Mouse (Mus musculus): ENCODE measurements around the gene Tmcc3. TPM values are rescaled to one million over a fixed set of nuclear protein-coding genes. Genes with fewer than 3 reads are reported as not detected.

Tmcc3 gene
- polyA plus RNA-seq, 1 experiment from 2014 or later = 17.5 TPM

DNA sequence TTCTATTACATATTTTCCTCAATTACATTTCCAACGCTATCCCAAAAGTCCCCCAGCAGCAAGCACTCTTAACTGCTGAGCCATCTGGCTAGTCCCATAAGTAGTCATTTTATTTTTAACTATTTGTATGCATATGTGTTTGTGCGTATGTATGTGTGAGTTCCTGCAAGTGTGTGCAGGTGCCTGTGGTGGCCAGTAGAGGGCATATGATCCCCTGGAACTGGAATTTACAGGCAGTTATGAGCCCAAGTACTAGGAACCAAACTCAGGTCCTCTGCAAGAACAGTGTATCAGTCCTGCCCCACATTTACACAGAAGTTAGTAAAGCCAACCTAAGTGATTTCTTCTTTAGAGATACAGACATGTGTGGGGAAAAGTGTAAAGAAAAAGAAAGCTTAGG lies 68.3 kb downstream of the Tmcc3 start:
- Histone ChIP-seq H3K9me3 (no peaks in the 10 kb centered on the region), H3K9ac (no peak overlapping the region), H3K4me3 (no peak overlapping the region), H3K27ac (no peak overlapping the region), H3K36me3 (no peaks in the 10 kb centered on the region), H3K27me3 (0 out of 2 replicates have a peak, but pooled peaks cover 4% of the 10 kb centered on the region), H3K4me2 (no peak overlapping the region), H3K4me1 (peaks cover 3% of the 10 kb centered on the region; the same call in 1 of the 2 replicates)
- no peak for ATAC-seq (ENCODE audit: insufficient number of reproducible peaks, low FRiP score, low TSS enrichment, low read depth)
- whole genome bisulfite sequencing = 85% methylated on average over 2 of the region's 2 CpGs

DNA sequence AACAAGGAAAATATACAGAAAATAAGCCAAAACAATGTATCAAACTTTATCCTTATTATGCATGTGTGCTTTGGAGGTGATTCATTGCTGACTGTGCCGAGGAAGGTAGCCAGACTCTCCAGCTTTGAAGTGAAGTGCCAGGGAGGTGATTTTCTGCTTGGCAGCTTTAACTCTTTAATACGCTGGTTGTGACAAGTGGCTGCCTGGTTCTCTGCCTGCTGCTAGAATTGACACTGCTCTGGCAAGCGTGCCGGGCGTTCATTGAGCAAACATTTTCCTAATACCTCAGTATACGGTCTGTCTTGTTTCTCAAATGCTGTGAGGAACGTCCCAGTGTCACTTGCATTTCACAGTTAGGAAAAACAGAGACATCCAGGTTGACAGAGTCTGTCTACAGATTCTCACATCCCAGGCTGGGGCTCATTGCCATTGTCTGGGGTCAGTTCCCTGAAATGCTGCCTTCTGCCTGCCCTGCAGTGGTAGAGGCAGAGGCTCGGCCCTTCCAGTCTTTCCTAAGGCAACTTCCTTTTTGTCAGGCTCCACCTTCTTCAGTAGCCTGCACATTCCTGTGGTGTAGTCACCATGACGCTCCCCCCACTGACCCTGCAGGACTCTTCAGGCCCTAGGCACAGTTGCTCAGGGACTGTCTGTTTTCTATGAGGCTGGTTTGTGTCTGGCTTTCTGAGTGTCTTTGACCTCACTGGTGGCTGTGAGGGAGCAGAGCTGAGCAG lies 69.1 kb downstream of the Tmcc3 start:
- no peak overlapping the region for H3K27ac ChIP-seq

DNA sequence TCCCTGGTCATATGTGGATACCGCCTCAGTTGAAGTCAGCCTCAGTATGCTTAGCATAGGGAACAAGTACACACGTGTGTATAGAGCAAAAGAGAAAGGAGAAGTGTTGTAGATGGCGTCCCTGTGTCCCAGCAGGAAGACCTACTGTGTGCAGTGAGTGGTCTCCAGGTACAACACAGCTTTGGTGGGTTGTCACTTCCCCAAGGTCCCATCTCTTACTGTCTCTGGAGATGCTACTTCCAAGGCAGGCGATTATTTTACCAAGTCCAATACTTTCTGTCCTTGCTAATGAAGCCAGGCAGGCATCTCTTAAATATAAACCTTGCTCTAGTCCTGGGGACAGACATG lies 69.6 kb downstream of the Tmcc3 start:
- Histone ChIP-seq H3K4me3 (no peak overlapping the region), H3K4me1 (peaks cover 3% of the 10 kb centered on the region; the same call in 1 of the 2 replicates), H3K4me2 (no peak overlapping the region), H3K36me3 (no peaks in the 10 kb centered on the region), H3K9me3 (peaks cover 2% of the 10 kb centered on the region; the same call in 1 of the 2 replicates), H3K27ac (no peak overlapping the region), H3K27me3 (0 out of 2 replicates have a peak, but pooled peaks cover 4% of the 10 kb centered on the region), H3K9ac (no peak overlapping the region)
- 85% methylated on average over 4 of the region's 4 CpGs for WGBS
- no peak for ATAC-seq (ENCODE audit: insufficient number of reproducible peaks, low FRiP score, low TSS enrichment, low read depth)

More for the DNA sequence above, 69.1 kb downstream of the Tmcc3 start:
- no peak for ATAC-seq (ENCODE audit: insufficient number of reproducible peaks, low FRiP score, low TSS enrichment, low read depth)
- Histone ChIP-seq H3K4me3 (no peak overlapping the region), H3K36me3 (no peaks in the 10 kb centered on the region), H3K9me3 (peaks cover 2% of the 10 kb centered on the region; the same call in 1 of the 2 replicates), H3K27me3 (0 out of 2 replicates have a peak, but pooled peaks cover 4% of the 10 kb centered on the region), H3K9ac (no peak overlapping the region), H3K4me2 (no peak overlapping the region), H3K4me1 (peaks cover 3% of the 10 kb centered on the region; the same call in 1 of the 2 replicates)
- 71% methylated on average over 9 of the region's 9 CpGs for WGBS

DNA sequence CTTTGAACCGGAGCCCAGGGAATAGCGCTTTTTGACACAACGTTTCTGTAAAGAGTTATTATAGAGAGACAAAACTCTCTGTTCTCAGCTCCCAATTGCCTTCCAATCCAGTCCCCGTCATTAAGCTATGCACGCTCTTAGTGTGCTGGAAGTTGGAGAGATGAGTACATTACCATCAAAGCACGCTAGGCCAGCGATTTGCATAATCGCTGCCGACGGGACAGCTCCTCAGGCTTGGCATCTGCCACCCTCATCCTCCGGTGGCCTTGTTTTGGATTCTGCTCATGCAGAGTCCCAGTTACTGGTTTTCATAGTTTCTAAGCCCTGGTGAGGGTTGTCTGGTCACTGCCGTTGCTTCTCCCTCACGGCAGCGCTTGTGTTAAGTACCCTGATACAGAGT lies 70.9 kb downstream of the Tmcc3 start:
- Histone ChIP-seq H3K4me2 (no peak overlapping the region), H3K36me3 (no peaks in the 10 kb centered on the region), H3K4me3 (no peak overlapping the region), H3K27ac (no peak overlapping the region), H3K27me3 (0 out of 2 replicates have a peak, but pooled peaks cover 4% of the 10 kb centered on the region), H3K4me1 (peaks cover 3% of the 10 kb centered on the region; the same call in 1 of the 2 replicates), H3K9ac (no peak overlapping the region), H3K9me3 (peaks cover 2% of the 10 kb centered on the region; the same call in 1 of the 2 replicates)
- ATAC-seq (ENCODE audit: insufficient number of reproducible peaks, low FRiP score, low TSS enrichment, low read depth) = no peak
- 89% methylated on average over 14 of the region's 14 CpGs for WGBS

DNA sequence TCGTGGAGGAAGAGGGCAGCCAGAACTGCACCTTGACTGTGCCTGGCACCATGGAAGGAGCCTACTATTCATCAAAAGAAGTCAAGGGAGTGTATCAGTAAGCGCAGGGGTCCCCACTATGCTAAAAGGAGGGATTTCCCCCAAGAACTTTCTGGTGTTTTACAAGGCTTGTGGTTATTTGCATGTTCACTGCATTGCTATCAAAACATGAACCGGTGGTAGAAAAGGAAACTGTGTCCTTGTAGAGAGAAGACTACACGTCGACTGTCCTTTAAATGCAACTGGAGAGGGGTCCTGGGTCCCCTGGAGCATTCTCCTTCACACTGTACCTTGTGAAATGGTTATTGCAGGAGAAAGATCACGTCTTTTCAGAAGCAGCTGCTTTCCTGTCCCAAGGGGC lies 71.8 kb downstream of the Tmcc3 start:
- ATAC-seq (ENCODE audit: insufficient number of reproducible peaks, low FRiP score, low TSS enrichment, low read depth) = no peak
- WGBS = 78% methylated on average over 6 of the region's 6 CpGs

DNA sequence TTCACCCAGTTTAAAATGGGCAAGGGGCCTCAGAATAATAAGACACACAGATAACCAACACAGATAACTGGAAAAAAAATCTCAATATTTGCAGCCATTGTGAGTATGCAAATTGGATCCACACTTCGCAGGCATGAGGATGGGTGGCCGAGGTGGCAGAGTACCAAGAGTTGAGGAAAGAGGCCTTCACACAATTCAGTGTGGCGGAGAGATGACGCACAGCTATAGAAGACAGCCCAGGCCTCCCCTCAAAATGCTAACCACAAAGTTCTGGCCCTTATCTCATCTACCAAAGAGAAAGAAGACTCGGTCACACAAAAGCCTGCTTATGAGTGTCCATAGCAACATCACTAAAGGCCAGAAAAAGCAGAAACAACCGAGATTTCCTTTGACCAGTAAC lies 77.5 kb downstream of the Tmcc3 start:
- 86% methylated on average over 6 of the region's 6 CpGs for WGBS
- Histone ChIP-seq H3K9me3 (peaks cover 2% of the 10 kb centered on the region; the same call in 1 of the 2 replicates), H3K27me3 (no peaks in the 10 kb centered on the region), H3K4me1 (no peaks in the 10 kb centered on the region), H3K27ac (no peak overlapping the region), H3K4me2 (no peak overlapping the region), H3K4me3 (no peak overlapping the region), H3K9ac (no peak overlapping the region), H3K36me3 (no peaks in the 10 kb centered on the region)
- no peak for ATAC-seq (ENCODE audit: insufficient number of reproducible peaks, low FRiP score, low TSS enrichment, low read depth)

More for the DNA sequence above, 71.8 kb downstream of the Tmcc3 start:
- Histone ChIP-seq H3K36me3 (no peaks in the 10 kb centered on the region), H3K4me2 (no peak overlapping the region), H3K4me3 (no peak overlapping the region), H3K27ac (no peak overlapping the region), H3K9me3 (peaks cover 2% of the 10 kb centered on the region; the same call in 1 of the 2 replicates), H3K9ac (no peak overlapping the region), H3K4me1 (peaks cover 1% of the 10 kb centered on the region; the same call in 1 of the 2 replicates), H3K27me3 (0 out of 2 replicates have a peak, but pooled peaks cover 4% of the 10 kb centered on the region)

DNA sequence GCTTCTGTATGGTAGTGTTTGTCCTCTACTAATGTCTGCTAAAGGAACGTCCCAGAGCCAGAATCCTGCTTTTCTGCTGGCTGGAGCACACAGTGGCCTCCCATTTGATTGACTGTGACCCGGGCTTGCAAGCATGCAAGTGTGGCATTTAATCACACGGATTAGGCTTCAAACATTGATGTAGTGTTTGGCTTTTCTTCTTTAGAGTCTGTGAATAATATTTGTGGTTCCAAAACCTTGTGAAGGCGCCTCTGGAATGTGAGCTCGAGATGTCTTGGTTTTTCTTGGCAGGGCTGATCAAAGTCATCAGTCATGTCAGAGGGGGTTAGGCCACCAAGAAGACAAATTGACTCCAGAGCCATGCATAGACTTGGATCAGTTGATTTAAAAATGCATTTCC lies 79.3 kb downstream of the Tmcc3 start:
- 58% methylated on average over 5 of the region's 5 CpGs for WGBS
- H3K9ac ChIP-seq = no peak overlapping the region
- H3K36me3 ChIP-seq = no peaks in the 10 kb centered on the region
- no peaks in the 10 kb centered on the region for H3K9me3 ChIP-seq
- H3K27ac ChIP-seq = no peak overlapping the region
- no peak overlapping the region for H3K4me3 ChIP-seq
- H3K4me2 ChIP-seq = no peak overlapping the region
- H3K27me3 ChIP-seq = no peaks in the 10 kb centered on the region
- H3K4me1 ChIP-seq = no peaks in the 10 kb centered on the region
- no peak for ATAC-seq (ENCODE audit: insufficient number of reproducible peaks, low FRiP score, low TSS enrichment, low read depth)

DNA sequence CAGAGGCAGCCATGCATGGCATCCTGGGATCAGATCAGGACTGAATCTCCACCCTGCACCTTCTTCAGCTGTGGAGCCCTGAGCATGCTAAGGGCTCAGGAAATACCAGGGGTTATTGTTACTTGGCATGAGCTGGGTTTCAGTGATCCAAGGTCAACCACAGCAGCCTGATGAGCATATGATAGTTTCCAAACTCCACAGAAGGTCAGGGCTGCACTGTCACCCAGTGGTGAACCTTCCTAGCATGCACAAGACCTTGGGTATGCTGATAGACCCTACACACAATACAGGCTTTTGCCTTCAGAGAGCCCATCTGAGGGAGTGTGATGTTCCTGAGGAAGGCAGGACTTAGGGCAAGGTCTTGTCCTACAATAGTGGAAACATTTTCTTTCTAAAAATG lies 82.5 kb downstream of the Tmcc3 start:
- H3K4me3 ChIP-seq = no peak overlapping the region
- no peaks in the 10 kb centered on the region for H3K4me1 ChIP-seq
- H3K9me3 ChIP-seq = no peaks in the 10 kb centered on the region
- no peaks in the 10 kb centered on the region for H3K27me3 ChIP-seq
- ATAC-seq (ENCODE audit: insufficient number of reproducible peaks, low FRiP score, low TSS enrichment, low read depth) = no peak
- no peaks in the 10 kb centered on the region for H3K36me3 ChIP-seq
- no peak overlapping the region for H3K9ac ChIP-seq
- no peak overlapping the region for H3K27ac ChIP-seq
- no peak overlapping the region for H3K4me2 ChIP-seq

DNA sequence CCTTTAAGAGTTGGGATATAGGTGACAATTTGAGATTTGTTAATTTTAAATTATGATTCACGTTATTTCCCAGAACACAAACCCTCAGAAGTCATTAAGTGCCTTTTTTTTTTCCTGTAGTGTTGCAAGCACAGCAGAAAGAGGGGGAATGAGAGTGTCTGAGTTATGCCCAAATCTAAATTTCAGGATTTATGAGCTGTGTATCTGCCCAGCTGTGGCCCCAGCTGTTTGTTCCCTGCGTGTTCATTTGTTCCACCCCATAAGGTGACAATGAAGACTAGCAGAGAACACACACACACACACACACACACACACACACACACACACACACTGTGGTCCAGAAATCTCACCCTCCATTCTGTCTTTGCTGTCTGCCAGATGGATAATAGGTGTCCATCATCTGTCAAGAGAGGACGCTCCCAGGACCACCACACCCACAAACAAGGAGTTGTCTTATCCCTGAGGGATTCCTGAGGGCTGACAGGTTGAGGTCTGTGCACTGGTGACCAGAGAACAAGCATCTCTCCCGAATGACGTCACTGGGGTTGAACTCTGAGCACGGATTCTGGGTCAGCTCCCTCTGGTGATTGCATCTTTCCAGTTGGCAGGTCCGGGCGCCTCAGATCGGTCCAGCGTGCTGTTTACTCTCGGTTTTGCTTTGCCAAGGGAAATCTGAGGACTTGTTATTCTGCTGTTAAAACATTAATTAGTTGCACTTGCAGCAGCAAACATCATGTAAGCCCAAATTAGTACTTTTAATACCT lies 86.3 kb downstream of the Tmcc3 start:
- 55% methylated on average over 11 of the region's 11 CpGs for WGBS
- H3K4me2 ChIP-seq = no peak overlapping the region
- no peak overlapping the region for H3K9ac ChIP-seq
- H3K4me3 ChIP-seq = no peak overlapping the region
- H3K9me3 ChIP-seq = no peaks in the 10 kb centered on the region
- no peak overlapping the region for H3K27ac ChIP-seq
- H3K27me3 ChIP-seq = no peaks in the 10 kb centered on the region
- no peak for ATAC-seq (ENCODE audit: insufficient number of reproducible peaks, low FRiP score, low TSS enrichment, low read depth)
- no peaks in the 10 kb centered on the region for H3K36me3 ChIP-seq
- H3K4me1 ChIP-seq = no peaks in the 10 kb centered on the region

DNA sequence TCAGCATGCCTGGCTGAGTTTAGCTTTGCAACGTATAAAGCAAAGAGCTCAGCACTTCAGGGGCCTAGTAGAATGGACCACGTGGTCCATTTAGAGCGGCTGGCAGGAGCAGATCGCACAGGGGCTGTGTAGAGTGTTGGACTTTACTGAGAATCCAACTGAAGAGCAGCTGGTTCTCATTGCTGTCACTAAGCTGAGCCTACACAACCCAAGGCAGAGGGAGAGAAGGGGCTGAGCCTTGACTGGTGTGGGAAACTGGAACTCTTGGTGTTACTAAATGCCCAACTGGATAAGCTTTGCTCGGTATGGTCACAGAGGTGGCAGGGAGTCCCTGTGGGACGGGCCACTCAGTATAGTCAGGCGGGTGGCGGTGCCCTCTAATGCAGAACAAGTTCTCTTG lies 89.1 kb downstream of the Tmcc3 start:
- 81% methylated on average over 8 of the region's 8 CpGs for WGBS
- no peaks in the 10 kb centered on the region for H3K9me3 ChIP-seq
- H3K27me3 ChIP-seq = no peaks in the 10 kb centered on the region
- ATAC-seq (ENCODE audit: insufficient number of reproducible peaks, low FRiP score, low TSS enrichment, low read depth) = no peak
- H3K4me3 ChIP-seq = no peak overlapping the region
- H3K4me1 ChIP-seq = no peaks in the 10 kb centered on the region
- H3K4me2 ChIP-seq = no peak overlapping the region
- H3K9ac ChIP-seq = no peak overlapping the region
- H3K27ac ChIP-seq = no peak overlapping the region
- no peaks in the 10 kb centered on the region for H3K36me3 ChIP-seq

DNA sequence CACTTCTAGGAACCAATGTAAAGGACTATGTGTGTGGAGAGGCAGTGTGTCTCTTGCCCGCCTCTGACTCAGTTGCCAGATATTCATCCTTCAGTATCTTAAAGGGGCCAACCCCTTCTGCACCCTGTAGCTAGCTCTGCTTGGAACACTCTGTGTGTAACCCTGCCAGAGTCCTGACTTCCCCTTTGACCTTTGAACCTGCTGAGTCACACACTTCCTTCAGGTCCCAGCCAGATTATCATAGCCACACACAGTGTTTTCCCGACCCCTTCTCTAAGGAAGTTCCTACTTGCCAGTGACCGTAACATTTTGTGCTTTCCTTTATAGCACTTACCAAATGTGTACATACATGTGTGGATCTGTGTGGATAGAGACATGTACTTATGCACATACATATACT lies 93.7 kb downstream of the Tmcc3 start:
- no peak overlapping the region for H3K4me2 ChIP-seq
- H3K27me3 ChIP-seq = no peaks in the 10 kb centered on the region
- no peak overlapping the region for H3K9ac ChIP-seq
- no peak for ATAC-seq (ENCODE audit: insufficient number of reproducible peaks, low FRiP score, low TSS enrichment, low read depth)
- WGBS = 70% methylated on average over 3 of the region's 3 CpGs
- no peak overlapping the region for H3K27ac ChIP-seq
- H3K4me1 ChIP-seq = peaks cover 7% of the 10 kb centered on the region
- H3K9me3 ChIP-seq = no peaks in the 10 kb centered on the region
- H3K4me3 ChIP-seq = no peak overlapping the region
- H3K36me3 ChIP-seq = no peaks in the 10 kb centered on the region

DNA sequence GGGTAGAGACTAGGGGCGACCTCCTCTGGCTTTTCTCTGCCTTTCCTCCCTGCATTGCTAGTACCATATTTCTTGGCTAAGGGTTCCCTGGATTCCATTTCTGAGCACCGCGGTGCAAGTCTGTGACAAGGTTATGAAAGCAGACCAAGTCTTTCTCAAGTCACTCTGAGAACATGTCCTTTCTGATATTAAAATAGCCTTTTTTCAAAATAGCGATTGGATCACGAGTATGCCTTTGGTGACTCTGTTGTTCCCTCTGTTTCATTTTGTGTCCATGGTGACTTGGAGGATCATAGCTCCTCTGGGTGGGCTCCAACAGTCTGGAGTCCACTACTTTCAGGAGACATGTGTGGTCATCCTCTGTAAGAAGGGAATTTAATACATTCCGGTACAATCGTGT lies 95.1 kb downstream of the Tmcc3 start:
- H3K4me2 ChIP-seq = no peak overlapping the region
- H3K9me3 ChIP-seq = no peaks in the 10 kb centered on the region
- H3K36me3 ChIP-seq = no peaks in the 10 kb centered on the region
- peaks cover 7% of the 10 kb centered on the region for H3K4me1 ChIP-seq
- H3K27me3 ChIP-seq = peaks cover 4% of the 10 kb centered on the region; the same call in 1 of the 2 replicates
- no peak overlapping the region for H3K9ac ChIP-seq
- ATAC-seq (ENCODE audit: insufficient number of reproducible peaks, low FRiP score, low TSS enrichment, low read depth) = no peak
- H3K4me3 ChIP-seq = no peak overlapping the region
- WGBS = 77% methylated on average over 7 of the region's 7 CpGs
- no peak overlapping the region for H3K27ac ChIP-seq

All from limb, embryonic 15.5 days (tissue).